Mouse (Mus musculus) layer of hippocampus, postnatal 36 days (tissue): ENCODE measurements around the gene Tsnaxip1. TPM values are rescaled to one million over a fixed set of nuclear protein-coding genes. Genes with fewer than 3 reads are reported as not detected.
"Not testable (repeated sequence)": the region's sequence is repeated elsewhere in the genome, so short reads cannot be mapped to it uniquely, and the experiment has no call there.

Source experiments
- DNase-seq, 2 experiments: peaks; one replicate each; pipeline ENCODE4 v3.0.0; 2022
- total RNA-seq, 2 experiments: library from RNA; stranded (reverse); gene quantifications; 2 replicates each; pipeline ENCODE4 v1.2.3; 2021

The Tsnaxip1 gene
- total RNA-seq, 2 experiments from 2014 or later = 0.22 TPM; not detected in 1

DNA sequence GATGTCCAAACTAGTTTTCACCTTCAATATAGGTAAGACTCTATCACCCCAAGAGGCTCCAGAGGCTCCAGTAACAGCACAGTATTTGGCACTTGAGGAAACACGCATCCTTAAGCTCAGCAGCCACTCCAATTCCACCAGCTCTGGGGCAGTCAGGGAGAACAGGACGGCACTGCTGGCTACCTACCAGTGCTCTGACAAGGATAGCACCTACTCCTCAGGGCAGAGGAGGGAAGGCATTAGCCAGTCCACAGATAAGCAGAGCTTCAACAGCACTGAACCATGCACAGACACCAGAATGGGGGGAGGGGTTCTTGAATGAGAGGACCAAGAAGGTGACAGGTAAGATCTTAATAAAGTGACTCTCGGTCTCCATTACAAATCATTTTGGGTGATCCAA lies 7.9 kb upstream of the Tsnaxip1 start:
- DNase-seq = no peak

DNA sequence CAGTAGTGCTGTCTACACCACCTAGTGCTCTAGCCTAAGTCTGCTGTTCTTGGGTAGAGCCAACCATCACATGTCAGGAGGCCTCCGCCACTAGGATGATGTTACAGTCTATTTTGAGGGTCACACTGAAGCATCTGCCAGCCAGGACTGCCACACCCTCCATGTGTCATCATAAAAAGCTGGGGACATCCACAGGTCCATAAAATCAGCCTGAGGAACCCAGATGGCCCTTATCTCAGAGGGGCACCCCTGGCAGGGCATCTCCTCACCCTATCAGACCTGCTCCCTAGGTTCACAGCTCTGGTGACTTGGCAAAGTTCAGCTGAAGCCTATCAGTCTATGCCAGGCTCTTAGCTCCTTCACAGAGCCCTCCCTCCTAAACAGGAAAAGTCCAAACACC lies 6.6 kb upstream of the Tsnaxip1 start:
- DNase-seq = no peak

DNA sequence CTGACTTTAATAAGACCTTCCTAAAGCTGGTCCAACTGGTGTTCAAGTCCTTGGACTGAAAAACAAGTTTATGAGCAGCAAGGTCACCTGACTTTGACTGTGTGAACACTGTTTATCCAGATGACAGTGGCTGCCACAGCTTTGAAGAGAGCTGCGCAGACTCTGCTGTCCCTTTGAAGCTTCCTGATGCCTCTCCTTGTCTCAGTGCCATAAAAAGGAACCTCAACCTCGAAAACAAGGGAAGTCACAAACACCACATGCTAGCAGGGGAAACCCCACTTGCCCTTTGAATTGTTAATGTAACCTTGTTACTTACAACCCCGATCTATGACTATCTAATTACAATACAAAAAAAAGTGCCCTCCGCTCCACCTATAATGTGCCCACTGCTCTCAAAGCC lies 2.0 kb upstream of the Tsnaxip1 start:
- DNase-seq = no peak

GRCm38 (mm10) chr8:105826379-105826778 lies 1.2 kb upstream of the Tsnaxip1 start:
- DNase-seq = no peak

DNA sequence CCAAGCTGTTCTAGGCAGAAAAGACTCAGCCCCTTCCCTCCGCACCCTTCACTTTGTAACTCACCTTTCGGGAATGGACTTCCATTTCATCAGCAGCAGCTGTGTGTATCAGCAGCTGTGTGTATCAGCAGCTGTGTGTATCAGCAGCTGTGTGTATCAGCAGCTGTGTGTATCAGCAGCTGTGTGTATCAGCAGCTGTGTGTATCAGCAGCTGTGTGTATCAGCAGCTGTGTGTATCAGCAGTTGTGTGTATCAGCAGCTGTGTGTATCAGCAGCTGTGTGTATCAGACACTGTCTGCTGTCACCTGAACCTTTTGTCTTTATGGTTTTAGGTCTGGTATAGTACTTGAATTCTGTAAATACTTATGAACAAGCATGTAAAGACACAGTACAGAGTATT lies 6.2 kb downstream of the Tsnaxip1 start:
- DNase-seq = not testable (repeated sequence)

- peak in 1 of 2 experiments; percentile 45 for DNase-seq
Measured at GRCm38 (mm10) chr8:105835318-105835717, 7.8 kb downstream of the Tsnaxip1 start.

DNA sequence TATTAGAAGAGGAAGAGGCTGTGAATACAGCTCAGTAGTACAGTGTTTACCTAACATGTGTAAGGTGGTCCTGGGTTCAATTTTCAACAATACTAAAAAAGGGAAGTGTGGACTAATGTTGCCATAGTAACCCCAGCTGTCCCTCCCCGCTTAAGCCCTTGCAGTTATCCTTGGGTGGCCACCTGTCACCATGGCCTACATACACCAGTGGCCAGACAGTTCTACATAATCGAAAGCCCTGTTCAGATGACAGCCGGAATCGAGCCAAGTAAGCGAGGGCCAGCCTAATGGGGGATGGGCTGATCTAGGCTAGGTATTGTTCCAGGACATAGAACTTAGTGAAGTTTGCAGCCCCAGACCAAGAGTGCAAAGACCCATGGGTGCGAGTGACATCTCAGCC lies 9.5 kb downstream of the Tsnaxip1 start:
- no peak for DNase-seq

DNA sequence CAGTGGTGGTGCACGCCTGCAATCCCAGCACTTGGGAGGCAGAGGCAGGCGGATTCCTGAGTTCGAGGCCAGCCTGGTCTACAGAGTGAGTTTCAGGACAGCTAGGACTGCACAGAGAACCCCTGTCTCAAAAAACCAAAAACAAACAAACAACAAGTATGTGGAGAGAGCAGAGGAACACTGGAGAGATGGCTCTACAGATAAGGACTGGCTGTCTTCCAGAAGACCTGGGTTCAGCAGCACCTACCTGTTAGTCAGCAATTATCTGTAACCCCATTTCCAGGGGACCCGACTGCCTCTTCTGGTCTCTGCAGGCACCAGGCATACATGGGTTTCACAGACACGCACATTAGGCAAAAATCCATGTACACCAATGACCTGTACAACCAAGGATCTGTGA lies 11.7 kb downstream of the Tsnaxip1 start:
- DNase-seq = no peak

DNA sequence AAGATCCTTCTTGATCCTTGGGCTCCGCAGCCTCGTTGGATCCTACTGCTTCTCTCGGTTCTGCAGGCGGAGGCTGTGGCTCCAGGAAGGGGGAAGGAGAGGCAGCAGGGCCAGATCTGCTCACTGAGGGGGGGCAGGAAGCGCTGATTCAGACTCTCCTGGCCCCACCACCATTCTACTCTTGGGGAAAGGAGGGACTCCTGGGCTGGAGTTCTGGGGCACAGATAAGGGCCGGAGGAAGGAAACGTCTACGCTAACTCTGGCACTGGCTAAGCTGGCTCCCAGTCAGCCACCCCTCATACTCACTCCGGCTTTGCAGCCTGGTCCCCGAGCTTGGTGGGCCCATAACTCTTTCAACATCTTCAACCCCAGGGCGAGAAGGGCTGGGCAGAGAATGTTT lies 19.1 kb downstream of the Tsnaxip1 start:
- DNase-seq = no peak

DNA sequence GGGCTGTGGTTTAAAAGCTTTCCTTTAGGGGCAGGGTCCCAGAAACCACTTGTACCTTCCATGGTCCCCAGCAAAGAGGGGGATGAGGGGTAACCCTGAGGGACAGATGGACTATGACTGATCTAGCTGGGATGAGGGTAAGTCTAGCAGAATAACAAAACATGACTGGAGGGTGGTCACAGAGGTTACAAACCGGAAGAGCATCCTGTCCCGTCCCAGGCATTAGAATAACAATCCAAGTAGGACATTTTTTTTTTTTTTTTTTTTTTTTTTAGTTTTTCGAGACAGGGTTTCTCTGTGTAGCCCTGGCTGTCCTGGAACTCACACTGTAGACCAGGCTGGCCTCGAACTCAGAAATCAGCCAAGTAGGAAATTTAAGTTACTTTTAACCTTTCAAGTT lies 22.5 kb downstream of the Tsnaxip1 start:
- no peak for DNase-seq

- DNase-seq = no peak
Measured at GRCm38 (mm10) chr8:105850611-105851010, 23.1 kb downstream of the Tsnaxip1 start.

DNA sequence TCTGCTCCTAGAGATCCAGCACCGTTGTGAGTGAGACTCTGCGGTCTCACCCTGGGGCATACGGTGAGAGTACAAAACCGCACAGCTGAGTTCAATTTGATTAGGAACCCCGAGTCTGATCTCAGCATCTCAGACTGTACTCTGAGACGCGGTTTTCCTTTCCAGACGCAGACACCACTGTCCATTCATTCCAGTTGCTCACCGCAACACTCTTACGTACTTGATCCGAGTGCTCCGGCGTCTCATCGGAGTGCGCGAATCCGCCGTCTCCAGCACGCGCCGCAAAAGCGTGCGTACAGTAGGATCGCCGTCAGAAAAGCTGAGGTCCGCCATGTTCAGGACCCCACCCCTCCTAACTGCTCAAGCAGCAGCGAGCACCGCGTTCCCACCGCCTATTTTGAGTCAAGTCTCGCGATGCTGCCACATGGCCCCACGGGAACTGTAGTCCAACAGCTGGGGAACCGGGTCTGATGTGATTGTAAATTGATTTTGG lies 24.2 kb downstream of the Tsnaxip1 start:
- DNase-seq = peak; percentile 88 to 89

DNA sequence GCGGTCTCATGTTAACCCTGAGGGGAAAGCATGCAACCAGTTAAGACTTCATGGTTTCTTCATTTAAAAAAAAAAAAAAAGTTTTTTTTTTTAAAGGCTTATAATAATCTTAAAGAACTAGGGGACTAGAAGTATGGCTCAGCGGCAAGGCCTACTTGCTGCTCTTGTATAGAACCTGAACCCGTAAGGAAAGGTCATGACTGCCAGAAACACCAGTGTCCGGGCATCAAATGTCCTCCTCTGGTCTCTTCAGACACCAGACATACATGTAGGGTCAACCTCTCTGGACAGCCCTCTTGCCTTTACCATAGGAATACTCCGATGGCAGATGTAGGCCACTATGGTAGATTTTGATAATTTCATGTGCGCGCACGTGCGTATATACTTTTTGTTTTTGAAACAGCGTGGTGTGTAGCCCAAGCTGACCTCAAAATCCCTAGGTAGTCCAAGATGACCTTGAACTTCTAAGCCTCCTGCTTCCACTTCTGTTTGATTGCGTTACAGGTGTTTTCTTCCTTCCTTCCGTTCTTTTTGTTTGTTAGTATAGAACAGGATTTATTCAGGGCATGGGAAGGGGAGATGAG lies 24.7 kb downstream of the Tsnaxip1 start:
- DNase-seq = no peak

DNA sequence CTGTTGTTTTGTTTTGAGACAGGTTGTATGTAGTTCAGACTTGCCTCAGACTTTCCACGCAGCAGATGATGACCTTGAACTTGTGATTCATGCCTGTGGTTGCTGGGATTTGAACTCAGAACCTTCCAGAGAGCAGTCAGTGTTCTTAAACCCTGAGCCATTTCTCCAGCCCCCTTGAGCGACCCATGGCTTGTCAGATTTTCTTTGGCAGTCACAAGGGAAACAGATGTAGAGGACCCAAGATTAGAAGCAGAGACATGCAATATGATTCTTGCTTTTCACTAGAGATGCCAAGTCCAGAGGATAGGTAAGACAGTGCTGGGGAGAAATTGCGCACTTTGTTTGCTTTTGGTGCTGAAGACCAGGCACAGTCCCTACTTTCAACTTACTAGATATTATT lies 25.6 kb downstream of the Tsnaxip1 start, which contains the start of gene Cenpt:
Gene Cenpt (minus strand): TSS at position 101 of the 400 bp plus-strand sequence.
- DNase-seq = no peak

GRCm38 (mm10) chr8:105854303-105854702 lies 26.8 kb downstream of the Tsnaxip1 start:
- no peak for DNase-seq

DNA sequence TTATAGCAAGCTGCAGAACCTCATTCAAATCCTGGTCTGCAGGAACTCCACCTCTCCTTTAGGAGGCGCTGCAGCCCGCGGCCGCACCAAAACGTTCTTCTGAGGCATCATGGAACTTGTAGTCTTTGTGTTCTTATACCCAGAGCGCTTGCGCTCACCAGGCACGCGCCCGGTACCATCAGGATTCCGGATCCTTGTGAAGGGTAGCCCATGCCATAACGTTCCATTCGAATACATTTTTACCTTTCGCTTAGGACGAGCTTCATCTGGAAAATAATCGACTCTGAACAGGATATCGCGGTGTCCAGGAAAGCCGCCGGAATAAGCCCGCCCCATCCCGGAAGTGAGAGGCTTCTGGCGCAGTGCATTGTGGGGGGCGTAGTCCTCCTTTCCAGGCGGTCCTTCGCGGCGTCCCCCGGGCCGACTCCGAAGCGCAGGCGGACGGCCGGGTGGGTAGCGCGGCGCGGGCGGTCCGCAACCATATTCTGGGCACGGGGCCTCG lies 27.2 kb downstream of the Tsnaxip1 start, which contains the start of gene Thap11:
Gene Thap11 (plus strand): TSS at position 418 of the 502 bp plus-strand sequence.
- DNase-seq = peak; percentile 90

GRCm38 (mm10) chr8:105855248-105856167 lies 28.0 kb downstream of the Tsnaxip1 start:
- DNase-seq = peak; percentile 56 to 67

DNA sequence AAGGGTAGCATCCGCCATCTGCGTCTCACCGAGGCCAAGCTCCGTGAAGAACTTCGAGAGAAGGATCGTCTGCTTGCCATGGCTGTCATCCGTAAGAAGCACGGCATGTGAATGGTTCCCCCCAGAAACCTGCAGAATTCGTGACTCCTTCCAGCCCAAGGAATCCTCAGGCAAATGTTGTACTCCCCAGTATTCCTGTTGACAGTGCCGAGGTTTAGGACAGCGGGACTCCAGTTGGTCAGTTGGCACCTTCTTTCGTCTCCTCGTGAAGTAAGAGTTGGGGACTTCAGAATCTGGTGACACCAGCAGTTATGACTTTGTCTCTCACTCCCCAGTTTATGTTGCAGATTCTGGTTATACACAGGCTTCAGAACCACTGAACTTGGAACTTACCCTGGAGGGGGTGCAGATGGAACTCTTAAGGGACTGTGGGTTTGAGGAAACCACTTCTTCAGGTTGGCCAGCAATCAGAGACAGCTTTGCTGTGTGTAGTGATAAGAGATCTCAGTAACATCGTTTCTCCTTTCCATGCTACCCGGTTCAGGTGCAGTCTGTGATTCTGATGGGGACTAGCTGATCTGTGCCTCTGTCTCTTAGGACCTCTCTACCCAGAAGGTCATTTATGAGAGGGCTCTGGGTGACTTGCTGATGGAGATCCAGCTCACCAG lies 28.8 kb downstream of the Tsnaxip1 start:
- DNase-seq = no peak

- DNase-seq = no peak
Measured at GRCm38 (mm10) chr8:105858495-105858894, 31.0 kb downstream of the Tsnaxip1 start.

GRCm38 (mm10) chr8:105859314-105859713 lies 31.8 kb downstream of the Tsnaxip1 start:
- DNase-seq = no peak

GRCm38 (mm10) chr8:105860143-105860981 lies 32.8 kb downstream of the Tsnaxip1 start, which contains the start of gene Nutf2:
Nutf2 (plus strand) TSS chr8:105860580.
- DNase-seq = peak; percentile 93 to 94

DNA sequence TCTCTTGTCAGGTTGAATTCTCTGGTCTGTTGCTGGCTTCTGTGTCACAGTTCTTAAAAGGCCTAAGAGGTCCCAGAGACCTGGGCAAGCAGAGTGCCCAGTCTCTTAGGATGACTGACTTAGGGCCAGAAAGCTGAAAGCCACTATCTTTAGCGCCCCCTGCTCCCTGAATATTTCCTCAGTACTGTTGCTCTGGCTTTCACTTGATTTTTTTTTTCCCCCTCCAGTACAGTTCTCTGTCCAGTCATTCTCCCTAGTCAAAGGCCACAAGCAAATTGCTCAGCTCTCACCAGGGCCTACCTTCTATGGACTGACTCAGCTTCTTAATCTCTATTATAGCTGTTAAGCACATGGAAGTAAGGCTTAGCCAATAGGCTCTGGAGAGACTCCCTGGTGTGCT lies 34.4 kb downstream of the Tsnaxip1 start:
- no peak for DNase-seq
